Mouse (Mus musculus) bone marrow macrophage, adult 2 months (primary cell): ENCODE results near the gene Tmem231. TPM values are rescaled to one million over a fixed set of nuclear protein-coding genes. Genes with fewer than 3 reads are reported as not detected.

ENCODE experiments used
- H3K27ac ChIP-seq: 2 replicates; pipeline ENCODE4 v1.5.1; 2012; ENCODE audit warnings: low read depth, low read length; ENCODE audit not compliant: insufficient read depth
- H3K4me1 ChIP-seq: 2 replicates; pipeline ENCODE4 v1.6.1; 2012; ENCODE audit warnings: low read length; ENCODE audit not compliant: control insufficient read depth, insufficient read depth
- H3K4me3 ChIP-seq: 2 replicates; pipeline ENCODE4 v1.5.1; 2012; ENCODE audit warnings: mild to moderate bottlenecking, low read length, moderate library complexity; ENCODE audit not compliant: insufficient read depth
- CTCF ChIP-seq: IDR thresholded peaks from 2 replicates; pipeline ENCODE4 v1.5.1; 2012; ENCODE audit warnings: low read depth, mild to moderate bottlenecking, low read length, moderate library complexity
- POLR2A ChIP-seq: IDR thresholded peaks from 2 replicates; pipeline ENCODE4 v1.6.1; 2012; ENCODE audit warnings: mild to moderate bottlenecking, low read depth, low read length, borderline replicate concordance
- polyA plus RNA-seq: library from polyadenylated mRNA; stranded (reverse); fragments of >200 nt; gene quantifications from 2 replicates; pipeline ENCODE4 v1.2.4, GENCODE M21; 2012; ENCODE audit not compliant: missing spikeins, insufficient read depth, insufficient read length

Tmem231 gene
- polyA plus RNA-seq: 0.92 and 1.9 TPM in 2 replicates

DNA sequence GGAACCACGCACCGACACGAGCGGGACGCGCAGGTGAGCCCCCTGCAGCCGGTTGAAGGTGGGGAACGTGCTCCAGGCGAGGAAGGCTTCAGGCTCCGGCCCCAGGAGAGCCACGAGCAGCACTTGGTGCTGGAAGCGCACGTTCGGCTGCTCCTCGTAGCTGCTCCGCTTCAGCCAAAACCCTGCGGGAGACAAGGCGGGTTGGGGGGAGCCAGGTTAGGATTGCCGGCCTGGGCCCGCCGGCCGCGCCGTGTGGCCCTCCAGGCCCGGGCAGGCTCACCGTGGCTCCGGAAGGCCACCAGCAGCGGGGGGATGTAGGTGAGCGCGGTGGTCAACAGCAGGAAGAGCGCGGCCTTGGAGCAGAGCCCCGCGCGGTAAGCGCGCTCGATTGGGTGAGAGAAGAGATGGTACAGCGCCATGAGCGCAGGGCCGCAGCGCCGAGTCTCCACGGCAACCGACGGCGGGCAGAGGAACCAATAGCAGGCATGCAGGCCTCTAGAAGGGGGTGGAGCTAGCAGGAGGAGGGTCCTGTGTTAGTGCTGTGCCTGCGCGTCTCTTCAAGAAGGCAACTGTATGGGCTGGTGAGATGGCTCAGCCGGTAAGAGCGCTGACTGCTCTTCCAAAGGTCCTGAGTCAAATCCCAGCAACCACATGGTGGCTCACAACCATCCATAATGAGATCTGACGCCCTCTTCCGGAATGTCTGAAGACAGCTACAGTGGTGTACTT lies at the start of gene Tmem231:
TSS of gene Tmem231 (minus strand) at position 534 of the 729 bp plus-strand sequence.
- Histone ChIP-seq H3K27ac (no peak within 1 kb of the TSS), H3K4me1 (peaks cover 19% of the 10 kb centered on the region), H3K4me3 (peak within 1 kb of the TSS; percentile 67)
- TF ChIP-seq POLR2A: no peak
- no peak for TF ChIP-seq CTCF

DNA sequence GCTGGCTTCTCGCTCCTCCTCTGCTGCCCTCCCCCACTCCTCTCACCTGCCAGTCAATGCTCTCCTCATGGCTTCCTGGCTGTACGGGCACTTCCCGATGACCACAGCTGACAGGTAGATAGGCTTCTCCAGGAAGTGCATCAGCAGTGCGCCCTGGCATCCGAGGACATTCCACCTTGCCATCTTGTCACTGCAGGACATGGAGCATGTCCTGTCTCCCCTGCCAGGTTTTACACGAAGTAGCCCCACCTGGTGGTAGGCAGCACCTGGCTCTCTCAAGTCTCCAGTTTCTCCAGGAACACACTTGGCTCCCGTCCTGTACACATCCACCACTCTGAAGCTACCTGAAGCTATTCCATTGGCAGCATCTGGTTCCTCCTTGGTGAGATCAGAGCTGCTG lies 48.4 kb upstream of the Tmem231 start:
- no peak overlapping the region for H3K27ac ChIP-seq
- H3K4me1 ChIP-seq: no peaks in the 10 kb centered on the region
- H3K4me3 ChIP-seq: no peak overlapping the region
- TF ChIP-seq CTCF (no peak), POLR2A (no peak)

DNA sequence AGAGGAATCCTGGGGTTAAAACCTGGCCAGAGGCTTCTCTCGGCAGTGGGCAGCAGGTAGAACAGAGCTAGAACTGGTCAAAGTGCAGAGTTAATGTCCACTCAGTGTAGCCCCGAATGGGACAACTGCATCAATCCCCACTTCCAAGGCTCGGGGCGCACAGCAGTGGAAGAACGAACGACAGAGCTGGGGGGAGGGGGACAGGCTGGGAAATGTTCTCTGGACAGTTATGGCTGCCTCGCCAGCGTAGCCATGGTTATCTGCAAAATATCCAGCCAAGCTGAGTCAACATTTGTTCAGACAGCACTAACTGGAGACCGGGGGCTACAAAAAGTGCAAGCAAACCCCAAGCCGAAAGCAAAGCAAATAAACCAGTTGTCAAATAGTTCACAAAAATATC lies 44.5 kb upstream of the Tmem231 start:
- Histone ChIP-seq H3K4me3 (no peak overlapping the region), H3K27ac (no peak overlapping the region), H3K4me1 (no peaks in the 10 kb centered on the region)
- TF ChIP-seq POLR2A: no peak
- no peak for TF ChIP-seq CTCF

DNA sequence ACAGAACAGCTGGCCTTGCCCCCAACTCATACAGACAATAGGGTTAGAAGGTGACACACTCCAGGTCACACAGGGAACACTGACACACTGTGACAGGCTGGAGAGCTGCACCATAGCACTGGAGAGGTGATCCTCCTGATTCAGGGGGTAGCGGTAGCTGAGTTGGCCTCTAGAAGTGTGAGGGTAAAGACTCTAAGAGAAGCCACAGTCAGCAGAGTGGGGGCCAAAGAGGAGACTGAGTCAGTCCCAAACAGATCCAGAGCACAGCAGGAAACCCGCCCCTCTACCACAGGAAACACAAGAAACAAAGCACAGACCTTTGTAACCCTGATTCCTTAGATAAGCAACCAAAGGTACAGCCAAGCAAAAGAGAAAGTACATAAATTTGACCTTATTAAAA lies 42.6 kb upstream of the Tmem231 start:
- H3K4me3 ChIP-seq: no peak overlapping the region
- no peak overlapping the region for H3K27ac ChIP-seq
- no peak for TF ChIP-seq CTCF
- no peak for TF ChIP-seq POLR2A
- H3K4me1 ChIP-seq: no peaks in the 10 kb centered on the region

DNA sequence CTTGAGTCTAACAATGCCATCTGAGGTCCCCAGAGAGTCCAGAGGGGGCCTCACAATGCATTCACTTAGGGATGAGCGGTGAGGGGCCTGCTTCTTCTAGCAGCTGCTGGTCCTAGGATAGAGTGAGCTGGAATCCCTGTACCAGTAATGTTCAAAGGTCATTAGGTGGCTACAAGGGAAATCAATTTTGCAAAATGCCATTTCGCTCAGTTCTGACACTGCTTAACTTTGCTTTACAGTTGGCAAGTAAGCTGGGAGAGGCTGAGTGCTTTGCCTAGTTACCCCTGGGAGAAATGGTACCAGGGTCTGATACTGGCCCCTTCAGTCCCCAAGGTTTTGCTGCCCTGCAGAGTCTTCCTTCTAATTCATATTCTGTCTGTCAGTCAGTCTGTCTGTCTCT lies 42.0 kb upstream of the Tmem231 start:
- Histone ChIP-seq H3K4me1 (no peaks in the 10 kb centered on the region), H3K4me3 (no peak overlapping the region), H3K27ac (no peak overlapping the region)
- TF ChIP-seq CTCF (no peak), POLR2A (no peak)

DNA sequence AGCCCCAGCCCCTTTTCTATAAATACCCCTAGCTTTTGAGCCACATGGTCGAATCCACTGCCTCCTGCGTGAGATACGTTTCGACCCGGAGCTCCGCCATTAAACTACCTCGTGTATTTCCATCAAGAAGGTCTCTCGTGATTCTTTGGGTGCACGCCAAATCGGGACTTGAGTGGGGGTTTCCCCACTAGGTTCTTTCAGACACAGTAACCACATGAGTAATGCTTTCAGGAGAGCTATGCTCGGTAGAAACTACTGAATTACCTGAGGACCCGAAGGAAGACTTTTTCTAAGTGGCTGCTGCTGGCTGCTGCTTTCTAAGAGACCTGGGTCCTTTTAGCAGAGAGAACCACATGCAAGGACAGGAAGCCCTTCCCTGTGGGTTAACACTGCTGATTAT lies 40.5 kb upstream of the Tmem231 start:
- TF ChIP-seq POLR2A (no peak), CTCF (no peak)
- H3K4me3 ChIP-seq: no peak overlapping the region
- H3K27ac ChIP-seq: no peak overlapping the region
- H3K4me1 ChIP-seq: no peaks in the 10 kb centered on the region

DNA sequence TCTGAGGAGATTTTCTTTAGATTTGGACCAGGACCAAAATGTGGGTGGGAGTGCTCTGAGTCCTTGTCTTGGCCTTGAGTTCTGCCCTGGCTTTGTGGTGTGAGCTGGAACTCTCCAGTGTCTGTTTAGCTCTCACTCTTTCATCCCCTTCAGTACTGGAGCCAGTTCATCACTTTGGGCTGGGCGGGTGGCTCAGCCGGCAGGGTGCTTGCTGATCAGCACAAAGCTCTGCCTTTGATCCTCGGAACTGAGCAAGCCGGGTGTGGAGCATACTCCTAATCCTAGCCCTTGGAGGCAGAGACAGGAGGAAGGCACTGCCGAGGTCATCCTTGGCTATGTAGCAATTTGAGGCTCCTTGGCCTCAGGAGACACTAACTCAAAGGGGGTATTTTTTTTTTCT lies 35.3 kb upstream of the Tmem231 start:
- Histone ChIP-seq H3K4me1 (no peaks in the 10 kb centered on the region), H3K27ac (no peak overlapping the region), H3K4me3 (no peak overlapping the region)
- TF ChIP-seq POLR2A (no peak), CTCF (no peak)

DNA sequence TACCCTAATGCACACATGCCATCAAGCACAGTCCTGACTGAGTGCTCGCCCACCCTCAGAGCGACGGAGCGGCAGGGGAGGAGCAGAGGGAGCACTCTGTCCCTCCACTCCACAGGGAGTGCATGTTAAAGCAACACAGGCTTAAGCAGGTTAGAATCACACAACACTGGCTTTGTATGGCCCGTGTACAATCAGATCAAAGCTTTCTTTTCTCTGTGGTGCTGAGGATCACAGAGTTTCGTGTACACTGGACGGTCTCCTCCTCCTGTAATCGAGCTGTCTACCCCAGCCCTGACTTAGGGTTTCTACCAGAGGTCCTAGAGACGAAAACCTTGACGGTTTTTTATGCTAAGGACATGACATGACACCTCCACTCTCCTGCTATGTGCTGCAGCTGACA lies 34.9 kb upstream of the Tmem231 start:
- no peaks in the 10 kb centered on the region for H3K4me1 ChIP-seq
- TF ChIP-seq POLR2A (no peak), CTCF (no peak)
- no peak overlapping the region for H3K4me3 ChIP-seq
- H3K27ac ChIP-seq: no peak overlapping the region

DNA sequence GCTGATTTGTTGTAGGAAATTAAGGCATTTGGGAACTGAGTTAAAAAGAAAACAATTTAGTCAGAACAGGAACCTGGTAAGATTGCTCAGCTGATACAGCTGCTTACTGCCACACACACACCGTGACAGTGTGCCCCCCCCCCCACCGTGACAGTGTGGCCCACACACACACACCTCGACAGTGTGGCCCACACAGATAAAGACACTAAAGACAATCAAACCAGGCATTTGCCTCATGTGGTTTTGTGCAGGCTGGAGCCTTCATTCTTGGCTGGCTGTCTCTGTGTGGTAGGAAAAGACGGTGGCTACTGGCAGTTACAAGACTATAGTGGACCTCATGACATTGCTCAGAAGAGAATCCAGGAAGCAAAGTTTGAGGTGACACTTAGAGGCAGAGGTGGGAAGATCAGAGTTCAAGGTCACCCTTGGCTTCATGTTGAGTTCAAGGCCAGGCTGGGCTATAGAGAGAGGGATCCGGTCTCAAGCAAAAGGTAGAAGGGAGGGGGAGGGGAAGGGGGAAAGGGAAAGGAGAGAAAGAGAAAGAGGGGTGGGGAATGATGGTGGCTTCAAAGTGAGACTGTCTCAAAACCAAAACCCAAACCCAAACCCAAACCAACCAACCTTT lies 33.7 kb upstream of the Tmem231 start:
- H3K27ac ChIP-seq: no peak overlapping the region
- TF ChIP-seq POLR2A (no peak), CTCF (no peak)
- H3K4me1 ChIP-seq: no peaks in the 10 kb centered on the region
- no peak overlapping the region for H3K4me3 ChIP-seq

DNA sequence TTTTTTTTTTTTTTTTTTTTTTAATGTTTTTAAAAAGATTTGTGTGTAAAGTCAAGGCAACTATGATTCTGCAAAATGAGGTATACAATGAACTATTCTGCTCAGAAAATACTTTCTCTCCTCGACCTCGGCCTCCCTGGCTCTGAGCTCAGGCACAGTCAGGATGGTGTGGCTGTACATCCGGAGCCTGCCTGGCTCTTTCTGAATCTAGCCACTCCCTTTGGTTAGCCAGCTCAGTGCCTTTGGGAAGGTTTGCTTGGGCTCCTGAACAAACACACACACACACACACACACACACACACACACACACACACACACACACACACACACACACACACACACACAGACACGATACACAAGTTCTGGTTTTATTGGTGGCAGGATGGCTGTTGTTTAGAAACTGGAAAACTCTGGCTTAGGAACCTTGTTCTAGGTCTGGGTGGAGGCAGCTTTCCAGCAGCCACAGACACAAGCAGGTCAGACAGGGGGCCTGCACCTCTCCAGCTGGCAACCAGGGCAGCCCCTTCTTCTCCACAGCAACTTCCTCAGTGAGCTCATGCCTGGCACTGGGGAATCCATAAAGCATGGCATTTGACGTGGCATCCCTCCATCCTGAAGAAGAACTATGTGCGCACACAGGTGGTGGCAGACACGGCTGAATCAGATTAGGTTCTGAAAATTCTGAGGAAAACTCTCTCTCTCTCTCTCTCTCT lies 31.3 kb upstream of the Tmem231 start:
- H3K4me1 ChIP-seq: no peaks in the 10 kb centered on the region
- H3K4me3 ChIP-seq: no peak overlapping the region
- TF ChIP-seq CTCF (no peak), POLR2A (no peak)
- H3K27ac ChIP-seq: no peak overlapping the region
